Mouse (Mus musculus) Muller cell, postnatal 12 days (primary cell): ENCODE results near the gene Anapc16.

ENCODE experiments used
- DNase-seq: peaks from one replicate; pipeline ENCODE4 v3.0.0-alpha.2; 2015; ENCODE audit errors: inconsistent ontology term

Anapc16 gene

DNA sequence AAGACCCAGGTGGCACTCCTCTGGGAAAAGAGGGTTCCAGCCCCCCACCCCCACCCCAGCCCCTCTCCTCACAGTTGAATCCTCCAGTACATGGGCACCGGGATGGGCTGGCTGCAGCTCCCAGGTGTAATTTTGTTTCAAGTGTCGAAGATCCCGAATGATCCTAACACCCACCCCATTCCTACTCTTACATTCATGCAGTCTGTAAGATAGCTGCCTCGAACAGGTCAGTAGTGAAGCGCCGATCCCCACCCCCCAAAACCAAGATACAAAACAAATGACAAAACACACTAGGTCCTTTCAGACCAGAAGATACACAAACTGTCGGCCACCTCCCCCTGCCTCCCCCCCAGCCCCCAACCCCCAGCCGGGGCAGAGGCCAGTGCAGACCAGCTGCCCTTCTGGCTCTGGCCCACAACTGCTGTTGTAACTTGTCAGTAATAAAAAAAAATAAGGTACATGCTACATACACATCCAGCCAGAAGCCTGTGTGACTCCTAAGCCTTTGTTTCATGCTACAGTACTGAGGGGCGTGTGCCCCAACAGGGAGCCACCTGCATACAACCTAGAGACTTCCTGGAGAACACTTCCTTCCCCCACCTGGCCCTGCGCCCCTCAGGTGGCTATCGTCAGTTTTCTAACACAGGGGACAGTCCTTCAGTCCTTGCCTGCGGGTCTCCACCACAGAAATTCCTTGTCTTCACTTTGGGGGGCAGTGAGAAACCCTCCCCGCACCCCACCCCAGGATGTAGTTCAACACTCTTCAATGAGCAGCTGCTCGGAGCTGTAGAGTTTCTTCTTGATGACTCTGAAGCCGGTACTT lies 52.9 kb downstream of the Anapc16 start:
- no peak for DNase-seq

DNA sequence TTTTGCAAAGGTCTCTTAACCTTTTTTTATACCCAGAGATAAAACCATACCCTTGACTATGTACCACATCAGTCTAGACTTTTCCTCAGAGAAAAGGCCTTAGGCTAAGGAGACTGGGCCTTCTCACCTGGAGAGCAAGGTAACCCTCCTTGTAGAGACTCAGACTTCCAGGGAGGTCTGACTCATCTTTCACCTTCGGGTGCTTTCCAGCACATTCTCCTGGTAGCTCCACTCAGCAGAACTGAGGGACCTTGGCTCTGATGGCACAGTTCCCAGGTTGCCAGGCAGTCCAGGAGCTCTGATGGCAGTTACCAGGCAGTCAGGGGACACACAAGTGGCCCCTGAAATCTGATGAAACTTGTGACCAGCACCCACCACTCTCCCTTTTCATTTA lies 53.7 kb downstream of the Anapc16 start:
- DNase-seq = no peak

DNA sequence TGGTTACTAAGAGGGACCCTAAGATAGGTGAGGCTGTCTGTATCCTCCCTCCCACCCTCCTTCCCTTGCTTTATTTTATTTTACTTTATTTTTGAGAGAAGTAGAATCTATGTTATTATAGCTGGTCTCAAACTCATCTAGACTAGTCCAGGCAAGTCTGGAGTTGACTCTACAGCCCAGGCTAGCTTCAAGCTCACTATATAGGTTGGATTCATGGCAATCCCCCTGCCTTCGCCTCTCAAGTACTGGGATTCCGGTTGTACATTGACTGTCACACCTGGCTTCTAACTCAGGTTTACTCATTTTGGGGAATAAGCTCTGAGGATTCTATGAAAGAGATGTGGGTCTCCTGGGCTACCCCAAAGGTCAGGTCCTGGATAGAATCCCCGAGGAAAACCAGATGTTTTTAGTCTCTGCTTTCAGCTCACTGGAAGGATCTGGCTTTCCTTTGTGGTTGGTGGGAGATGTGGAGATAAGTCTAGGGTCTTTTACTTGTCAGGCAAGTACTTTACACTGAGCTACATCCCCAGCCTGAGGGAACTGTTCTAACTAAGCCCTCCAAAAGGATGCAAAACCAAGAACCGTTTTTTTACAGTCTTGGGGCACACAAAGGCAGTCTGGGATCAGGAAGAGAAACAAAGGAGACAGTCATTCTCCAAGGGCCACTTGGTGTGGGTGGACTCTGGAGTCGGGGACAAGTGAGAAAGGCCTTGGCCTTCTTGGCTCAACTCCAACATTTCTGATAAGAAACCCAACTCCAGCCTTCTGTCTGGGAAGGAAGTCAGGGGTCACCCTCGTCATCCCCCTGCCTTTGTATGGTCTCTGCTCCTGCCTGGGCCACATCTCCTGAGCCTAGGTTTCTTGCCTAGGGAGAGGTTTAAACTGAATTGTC lies 54.3 kb downstream of the Anapc16 start:
- no peak for DNase-seq

DNA sequence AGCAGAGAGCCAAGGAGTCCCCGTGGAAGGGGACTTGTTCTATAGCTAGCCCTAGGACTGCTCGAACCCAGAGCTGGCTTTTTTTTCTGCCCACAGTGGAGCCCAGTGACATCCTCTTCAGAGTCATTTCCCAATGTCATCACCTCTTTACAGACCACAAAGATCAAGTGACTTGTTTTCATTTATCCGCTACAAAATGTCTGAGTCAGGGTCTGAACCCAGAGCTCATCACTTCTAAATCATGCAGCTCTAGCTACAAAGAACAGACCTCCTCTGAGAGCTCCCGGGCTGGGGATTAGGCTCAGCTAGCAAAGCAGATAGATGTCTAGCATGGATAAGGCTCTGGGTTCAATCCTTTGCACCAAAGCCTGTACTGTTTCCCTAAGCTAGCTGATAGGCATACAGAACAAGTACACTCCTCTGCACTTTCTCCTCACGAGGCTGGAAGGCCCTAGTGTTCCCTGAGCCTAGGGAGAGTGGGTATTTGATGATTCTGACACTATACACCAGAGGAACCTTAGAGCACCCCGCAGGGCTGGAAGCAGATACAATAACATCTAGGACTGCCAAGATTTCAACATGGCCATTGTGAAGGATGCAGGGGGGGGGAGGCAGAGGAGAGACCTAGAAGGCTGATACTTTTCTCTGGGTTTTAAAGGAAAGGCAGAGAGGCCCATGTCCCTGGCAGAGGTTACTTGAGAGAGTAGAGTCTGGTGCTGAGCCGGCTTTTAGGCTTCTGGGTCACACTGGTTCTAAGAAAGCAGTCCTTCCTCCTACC lies 55.5 kb downstream of the Anapc16 start:
- no peak for DNase-seq

DNA sequence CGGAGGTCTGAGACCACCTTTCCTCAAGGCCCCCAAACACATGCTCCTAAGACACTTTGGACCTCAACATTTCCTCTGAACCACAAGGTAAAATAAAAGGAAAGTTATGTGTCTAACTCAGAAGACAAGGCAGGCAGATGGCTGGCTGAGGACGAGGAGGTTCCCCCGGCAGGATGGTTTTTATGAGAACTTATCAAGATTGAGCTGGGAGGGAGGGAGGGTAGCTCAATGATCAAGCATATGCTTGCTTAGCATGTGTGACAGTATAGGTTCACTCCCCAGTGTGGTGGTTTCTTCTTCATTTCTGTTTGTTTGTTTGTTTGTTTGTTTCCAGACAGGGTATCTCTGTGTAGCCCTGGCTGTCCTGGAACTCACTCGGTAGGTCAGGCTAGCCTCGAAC lies 56.6 kb downstream of the Anapc16 start:
- no peak for DNase-seq

DNA sequence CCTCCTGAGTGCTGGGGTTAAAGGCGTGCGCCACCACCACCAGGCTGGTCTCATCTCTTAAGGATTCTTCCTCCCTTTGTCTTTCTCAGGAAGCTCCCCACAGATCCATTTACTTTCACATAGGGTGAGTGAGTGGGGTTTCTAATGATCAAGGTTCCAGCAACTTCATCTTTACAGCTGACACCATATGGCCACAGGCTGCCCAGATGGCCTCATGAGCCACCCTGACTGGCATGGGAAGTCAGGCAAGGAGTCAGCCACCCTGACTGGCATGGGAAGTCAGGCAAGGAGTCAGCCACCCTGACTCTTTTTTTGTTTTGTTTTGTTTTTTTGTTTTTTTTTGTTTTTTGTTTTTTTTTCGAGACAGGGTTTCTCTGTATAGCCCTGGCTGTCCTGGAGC lies 57.5 kb downstream of the Anapc16 start:
- no peak for DNase-seq

DNA sequence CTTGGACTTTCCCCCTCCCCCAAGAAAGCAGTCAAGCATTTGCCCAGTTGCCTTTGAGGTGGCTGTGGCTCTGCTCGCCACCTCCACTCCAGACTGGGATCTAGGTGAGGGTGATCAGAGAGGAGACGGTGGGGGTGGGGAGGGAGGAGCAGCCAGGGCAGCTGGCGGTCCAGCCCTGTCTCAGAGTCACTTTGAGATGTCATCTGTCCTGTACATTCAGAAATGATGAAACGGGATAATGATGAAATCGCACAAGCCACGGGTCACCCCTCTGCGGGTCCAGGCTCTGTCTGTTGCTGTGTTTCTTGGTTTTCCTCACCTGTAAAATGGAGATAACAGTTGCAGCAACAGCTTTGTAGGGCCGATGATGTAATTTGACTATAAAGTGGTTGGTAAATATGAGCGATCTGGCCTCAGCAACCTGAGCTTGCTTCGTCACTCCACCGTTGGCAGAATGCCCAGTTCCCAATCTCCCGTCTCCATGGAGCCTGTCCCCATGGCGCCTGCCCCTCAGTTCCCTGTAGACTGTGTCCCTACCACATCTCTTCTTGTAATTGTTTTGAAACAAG lies 59.4 kb downstream of the Anapc16 start:
- DNase-seq = peak; percentile 72

DNA sequence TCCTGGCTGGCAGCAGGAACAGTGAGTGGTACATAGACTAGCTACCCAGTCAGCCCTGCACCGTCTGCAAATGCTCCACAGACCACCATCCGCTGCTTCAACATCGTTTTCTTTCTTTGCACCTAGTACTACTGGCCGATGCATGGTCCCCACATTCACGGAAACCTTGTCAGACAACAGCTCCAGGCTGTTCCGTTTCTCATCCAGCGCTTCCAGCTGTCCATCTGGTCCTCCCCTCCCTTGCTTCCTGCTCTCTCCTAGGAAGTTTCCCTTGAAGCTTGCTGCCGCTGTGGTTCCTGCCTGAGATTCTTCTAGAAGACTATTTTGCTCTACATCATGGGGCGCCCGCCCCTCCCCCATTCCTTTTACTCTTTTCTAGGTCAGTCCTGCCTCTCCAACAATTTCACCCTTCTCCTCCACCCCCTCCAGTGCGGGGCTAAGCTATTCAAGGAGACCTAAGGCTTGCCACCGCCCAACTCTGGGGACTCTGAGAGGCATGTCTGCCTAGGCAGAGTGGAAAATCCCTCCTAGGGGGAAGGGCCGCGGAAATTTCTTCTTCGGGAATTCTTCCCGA lies 60.0 kb downstream of the Anapc16 start:
- DNase-seq = peak; percentile 84

DNA sequence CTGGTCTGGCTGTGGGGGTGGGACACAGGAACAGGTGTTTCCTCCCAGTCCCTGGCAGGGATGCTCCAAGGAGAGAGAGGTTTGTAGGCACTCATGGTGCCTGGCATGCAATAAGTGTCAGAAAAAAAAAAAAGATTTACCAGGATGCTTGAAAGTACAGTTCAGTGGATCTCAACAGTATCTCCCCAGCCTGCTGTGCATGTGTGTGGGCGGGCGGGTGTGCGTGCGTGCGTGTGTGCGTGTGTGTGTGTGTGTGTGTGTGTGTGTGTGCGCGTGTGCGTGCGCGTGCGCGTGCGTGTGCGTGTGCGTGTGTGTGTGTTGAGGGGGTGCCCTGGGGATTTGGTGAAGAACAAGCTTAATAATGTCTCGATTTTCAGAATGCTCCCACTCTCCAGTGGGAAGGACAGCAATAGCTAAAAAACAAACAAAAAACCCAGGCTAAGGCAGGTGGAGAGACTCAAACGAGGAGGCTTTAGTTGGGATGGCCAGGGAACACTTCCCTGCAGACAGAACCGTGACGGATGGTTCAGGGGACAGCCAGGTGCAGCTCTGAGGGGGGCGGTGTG lies 60.6 kb downstream of the Anapc16 start:
- DNase-seq = no peak

DNA sequence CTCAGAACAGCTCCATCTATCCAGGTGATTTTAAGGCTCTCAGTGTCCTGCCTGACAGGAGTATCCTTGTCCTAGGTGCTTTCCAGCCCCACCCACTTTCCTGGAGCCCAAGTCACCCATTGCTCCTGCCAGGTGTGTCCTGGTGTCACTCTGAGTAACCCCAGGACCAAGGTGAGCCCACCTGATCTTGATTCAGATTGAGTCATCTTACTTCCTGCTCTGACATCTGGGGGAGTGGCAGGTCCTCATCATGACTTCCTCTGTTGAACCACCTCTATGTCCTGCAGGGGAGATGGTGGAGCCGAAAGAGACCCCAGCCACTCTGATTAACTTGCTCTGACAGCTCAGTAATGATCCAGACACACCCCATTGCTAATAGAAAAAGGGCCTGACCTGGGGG lies 63.9 kb downstream of the Anapc16 start:
- DNase-seq = no peak

DNA sequence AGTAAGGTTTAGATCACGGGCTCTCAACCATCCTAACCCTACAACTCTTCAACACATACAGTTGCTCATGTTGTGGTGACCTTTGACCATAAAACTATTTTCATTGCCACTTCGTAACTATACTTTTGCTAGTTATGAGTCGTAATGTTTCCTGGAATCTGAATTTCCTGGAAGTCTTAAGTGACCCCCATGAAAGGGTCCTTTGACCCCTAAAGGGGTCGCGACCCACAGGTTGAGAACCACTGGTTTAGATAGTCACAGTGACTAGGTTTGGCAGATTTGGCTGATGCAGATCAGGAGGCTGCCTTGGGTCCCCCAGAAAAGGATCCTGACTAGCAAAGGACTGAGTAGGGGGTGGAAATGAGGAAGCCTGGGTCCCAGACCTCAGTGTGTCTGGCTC lies 64.3 kb downstream of the Anapc16 start:
- DNase-seq = no peak
